Mouse (Mus musculus) A20 (cell line): ENCODE data around the gene Gm20388.
"Not testable (repeated sequence)": the region's sequence is repeated elsewhere in the genome, so short reads cannot be mapped to it uniquely, and the experiment has no call there.

Source experiments
- DNase-seq: peaks from one replicate; pipeline ENCODE4 v3.0.0-alpha.2; 2011; ENCODE audit warnings: low read depth, low spot score

Gene Gm20388

DNA sequence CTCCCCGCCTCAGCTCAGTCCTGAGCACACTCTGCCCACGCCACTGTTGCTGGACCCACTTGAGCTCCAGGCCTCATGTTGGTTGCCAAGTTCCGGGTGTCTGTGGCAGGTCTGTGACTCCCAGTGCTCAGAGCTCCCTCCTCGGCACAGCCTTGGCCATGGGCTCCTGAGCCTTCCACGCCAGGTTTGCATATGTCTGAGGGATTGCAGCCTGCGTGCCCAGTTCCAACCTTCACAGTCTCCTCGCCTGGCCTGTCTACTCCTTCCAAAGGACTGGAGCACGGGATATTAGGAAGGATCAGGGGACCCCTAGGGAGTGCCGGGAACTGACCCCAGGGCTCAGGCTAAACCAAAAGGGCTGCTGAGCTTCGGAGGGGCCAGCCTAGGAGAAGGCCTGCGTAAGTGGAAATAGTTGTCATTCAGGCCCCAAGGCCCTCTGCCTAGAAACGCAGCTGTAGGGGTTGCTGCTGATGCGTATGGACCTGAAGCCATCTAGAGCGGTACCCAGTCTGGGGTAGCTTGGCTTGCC, 1744.4 kb downstream of the Gm20388 start:
- no peak for DNase-seq

DNA sequence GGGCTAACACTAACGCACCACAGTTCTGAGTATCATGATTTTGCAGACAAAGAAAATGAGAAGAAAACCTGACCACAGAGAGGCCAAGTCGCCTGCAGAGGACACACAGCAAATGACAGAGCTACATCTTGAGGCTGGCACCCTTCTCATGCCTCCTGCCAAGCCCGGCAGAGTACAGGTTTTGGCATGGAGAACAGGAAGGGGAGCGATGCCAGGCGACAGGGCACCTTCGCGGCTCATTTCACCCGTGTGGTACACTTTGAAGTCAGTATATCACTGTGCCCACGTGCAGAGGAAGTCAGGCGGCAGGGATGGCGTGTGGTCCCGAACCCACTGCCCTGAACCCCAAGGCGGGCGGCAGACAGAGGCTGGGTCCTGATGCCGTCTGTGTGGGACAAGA, 1750.0 kb downstream of the Gm20388 start:
- DNase-seq: no peak

DNA sequence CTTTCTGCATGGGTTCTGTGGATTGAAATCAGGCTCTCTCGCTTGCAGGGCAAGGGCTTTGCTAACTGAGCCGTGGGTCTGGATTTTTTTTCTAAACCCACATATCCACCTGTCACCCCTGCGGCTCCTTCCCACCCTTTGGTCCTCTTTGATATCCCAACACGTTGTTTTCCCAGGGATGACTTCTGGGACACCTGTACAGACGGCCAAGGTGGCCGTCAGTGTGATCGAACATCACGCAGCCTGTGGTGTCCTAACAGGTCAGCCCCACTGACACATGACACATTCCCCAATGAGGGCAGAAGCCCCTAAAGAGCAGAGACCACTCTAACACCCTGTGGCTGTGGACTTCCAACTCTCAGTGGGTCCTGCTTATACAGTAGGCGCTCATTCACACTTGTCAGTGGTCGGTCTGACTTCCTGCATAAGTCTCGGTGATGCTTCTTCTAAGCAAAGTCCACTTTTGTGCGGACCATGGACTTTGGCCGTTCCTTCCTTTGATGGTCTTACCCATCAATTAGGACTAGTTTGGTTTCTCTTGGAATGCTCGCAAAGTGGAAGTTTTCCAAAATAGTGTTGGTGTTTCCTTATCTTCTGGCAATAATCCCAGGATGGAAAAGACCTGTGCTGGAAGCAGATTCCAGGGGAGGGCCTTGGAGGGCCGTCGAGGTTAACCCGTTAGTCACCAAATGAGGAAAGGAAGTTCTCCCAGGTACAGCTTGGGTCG, 1751.2 kb downstream of the Gm20388 start:
- no peak for DNase-seq

DNA sequence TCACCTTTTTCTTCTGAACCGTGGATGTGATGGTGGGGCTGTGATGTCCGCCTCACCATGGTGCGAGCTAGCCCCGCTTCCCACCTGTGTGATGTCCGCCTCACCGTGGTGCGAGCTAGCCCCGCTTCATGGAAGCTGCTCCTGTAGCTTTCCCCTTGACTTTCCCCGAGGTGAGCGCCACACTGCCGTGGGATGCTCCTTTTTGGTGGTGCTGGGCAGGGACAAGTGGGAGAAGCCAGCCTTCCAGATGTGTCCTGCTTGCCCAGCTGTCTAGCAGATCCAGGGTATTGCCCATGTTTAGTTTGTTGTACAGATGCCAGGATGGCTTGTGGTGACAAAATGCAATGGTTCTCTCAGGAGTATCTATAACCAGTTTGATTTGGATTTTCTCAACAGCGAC, 1752.5 kb downstream of the Gm20388 start:
- no peak for DNase-seq

DNA sequence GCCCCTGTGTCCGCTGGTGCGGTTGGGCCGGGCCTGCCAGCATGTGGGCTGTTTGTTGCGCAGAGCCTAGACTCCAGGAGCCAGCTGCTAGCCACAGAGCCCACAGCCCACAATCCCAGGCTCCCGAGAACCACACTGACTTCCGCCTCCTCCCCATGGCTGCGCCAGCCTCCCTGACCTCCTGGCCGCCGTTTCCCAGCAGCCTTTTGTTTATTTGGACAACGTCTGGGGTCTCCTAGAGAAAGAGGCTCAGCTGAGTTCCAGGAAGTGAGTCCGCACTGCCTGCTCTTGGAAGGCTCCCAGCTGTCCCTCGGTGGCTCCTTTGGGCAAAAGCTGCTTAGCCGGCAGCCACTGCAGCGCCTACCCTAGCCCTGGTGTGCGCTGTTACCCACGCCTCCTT, 1754.7 kb downstream of the Gm20388 start:
- DNase-seq: no peak

DNA sequence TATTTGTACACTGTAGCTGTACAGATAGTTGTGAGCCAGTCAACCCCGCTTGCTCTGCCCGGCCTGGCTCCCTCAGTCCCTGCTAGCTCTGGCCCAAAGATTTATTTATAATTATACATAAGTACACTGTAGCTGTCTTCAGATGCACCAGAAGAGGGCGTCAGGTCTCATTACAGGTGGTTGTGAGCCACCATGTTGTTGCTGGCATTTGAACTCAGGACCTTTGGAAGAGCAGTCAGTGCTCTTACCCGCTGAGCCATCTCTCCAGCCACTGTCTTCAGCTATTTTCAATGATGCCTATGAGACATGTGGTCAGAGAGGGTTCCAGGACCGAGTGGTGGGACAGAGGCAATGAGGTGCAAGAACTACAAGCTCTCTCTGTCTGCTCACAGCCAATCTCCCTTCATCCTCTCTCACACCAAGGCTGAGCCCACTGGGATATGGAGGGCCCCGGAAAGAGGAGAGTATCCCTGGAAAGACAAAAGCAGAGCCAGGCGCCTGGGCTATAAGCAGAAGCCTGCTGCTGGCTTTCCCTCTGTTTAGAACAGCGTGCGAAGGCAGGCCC, 1757.4 kb downstream of the Gm20388 start:
- DNase-seq: not testable (repeated sequence)

DNA sequence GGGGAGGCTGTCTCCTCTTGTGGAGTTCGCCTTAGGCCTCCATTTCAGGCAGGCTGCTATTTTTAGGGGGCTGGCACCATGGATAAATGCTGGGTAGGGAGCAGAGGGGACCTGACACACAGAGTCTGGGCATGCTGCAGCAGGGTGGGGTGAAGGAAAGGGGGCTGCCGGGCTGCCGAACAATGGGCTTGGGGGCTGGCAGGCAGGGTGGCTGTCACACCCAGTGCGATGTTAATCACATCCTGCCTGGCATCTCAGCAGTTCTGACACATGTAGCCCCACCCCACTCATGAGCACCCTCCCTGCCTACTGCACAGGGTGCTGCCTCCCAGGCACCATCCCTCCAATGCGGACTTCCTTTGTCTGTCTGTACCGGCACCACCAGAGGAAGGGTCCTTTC, 1757.9 kb downstream of the Gm20388 start:
- DNase-seq: no peak

DNA sequence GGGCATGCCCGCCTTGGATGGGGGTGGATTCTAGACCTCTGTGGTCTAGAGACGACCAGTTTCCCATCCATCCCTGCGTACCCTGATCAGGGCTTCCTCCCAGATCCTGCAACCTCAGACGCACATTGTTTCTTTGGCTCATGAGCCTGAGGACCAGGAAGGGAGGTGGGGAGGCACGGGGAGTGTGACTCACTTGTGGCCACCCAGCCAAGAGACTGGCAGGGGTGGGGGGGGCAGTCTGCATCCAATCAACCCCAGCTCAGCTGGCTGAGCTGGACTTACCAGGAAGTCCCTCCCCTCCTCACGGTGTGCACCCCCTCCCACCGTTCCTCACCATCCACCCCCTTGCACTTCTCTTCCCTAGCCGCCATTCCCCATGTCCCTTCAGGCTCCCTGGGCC, 1758.6 kb downstream of the Gm20388 start:
- DNase-seq: no peak

DNA sequence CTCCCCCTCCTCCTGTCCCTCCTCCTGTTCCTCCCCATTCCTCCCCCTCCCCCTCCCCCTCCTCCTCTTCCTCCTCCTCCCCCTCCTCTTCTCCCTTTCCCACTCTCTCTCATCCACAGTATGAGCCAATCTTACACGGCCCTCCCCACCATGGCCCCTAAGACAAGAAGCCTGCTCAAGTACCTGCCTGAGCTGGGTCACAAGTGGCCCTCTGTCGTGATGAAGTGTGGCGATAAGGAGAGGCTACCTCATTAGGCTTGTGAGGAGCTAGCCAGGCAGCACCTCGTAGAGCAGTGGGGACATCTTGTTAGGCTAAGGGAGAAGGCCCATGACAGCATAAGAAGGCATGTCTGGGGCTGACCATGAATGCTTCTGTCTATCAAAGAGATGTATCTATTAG, 1762.5 kb downstream of the Gm20388 start:
- no peak for DNase-seq

DNA sequence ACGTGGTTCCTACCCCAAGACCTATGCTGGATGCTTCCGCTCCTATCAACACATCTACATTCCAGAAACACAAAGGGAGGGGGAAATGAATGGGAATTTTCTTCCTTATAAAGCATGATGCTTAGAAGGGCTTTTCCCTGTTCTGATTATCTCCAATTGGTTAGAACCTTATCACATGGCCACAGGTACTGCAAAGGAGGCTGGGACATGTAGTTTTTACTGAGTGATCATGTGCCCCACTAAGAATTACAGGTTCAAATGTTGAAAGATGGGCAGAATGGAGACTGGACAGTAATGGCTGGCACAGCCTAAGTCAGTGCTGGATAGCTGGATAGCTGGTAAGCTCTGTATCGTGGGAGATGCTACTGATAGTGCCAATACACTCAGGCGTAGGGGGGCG, 1763.3 kb downstream of the Gm20388 start:
- DNase-seq: no peak

DNA sequence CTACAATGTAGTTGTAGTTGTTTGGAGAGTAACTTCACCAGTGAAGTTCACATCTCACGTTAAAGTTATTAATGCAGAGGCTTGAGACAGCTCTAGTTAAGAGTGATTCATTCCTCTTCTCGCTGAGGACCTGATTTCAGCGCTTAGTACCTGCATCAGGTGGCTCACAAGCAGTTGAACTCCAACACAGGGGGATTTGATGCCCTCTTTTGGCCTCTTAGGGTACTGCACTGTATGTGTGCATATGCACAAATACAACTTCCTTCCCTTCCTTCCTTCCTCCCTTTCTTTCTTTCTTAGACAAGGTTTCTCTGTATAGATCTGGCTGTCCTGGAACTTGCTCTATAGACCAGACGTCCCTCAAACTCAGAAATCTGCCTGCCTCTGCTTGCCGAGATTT, 1763.9 kb downstream of the Gm20388 start:
- DNase-seq: peak; percentile 48

DNA sequence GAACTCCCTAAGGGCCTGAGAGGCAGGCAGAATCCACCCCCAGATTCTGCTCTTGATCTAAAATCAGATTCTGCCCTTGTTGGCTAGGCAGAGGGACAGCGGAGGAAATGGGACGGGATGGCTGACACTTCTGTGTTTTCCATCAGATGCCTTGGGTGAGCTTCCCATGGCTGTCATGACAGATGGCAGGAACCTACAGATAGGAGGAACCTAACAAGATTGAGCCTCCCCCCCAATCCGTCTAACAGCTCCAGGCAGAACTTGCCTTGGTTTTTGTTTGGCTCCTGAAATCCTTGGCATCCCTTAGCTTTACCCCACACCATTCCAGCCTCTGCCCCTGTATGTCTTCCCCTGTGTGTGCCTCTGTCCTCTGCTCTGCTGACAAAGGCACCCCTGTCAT, 1764.5 kb downstream of the Gm20388 start:
- no peak for DNase-seq

DNA sequence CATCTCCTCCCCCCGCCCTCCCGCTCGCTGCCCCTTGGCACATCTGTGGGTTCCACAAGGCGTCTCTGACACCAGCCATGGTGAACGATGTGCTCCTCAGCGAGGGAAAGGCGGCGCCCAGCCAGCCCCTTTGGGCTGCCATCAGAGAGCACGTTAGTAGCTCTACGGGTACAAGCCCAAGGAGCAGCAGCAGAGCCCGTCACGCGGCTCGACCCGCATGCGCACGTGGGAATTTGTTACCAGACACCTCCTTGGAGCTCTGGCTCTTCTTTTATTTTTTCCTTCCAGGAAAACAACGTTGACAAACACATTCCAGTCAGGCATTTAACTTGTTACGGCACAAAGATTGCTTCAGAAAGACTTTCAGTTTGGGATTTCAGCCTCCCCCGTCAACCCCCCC, 1765.1 kb downstream of the Gm20388 start:
- DNase-seq: no peak

DNA sequence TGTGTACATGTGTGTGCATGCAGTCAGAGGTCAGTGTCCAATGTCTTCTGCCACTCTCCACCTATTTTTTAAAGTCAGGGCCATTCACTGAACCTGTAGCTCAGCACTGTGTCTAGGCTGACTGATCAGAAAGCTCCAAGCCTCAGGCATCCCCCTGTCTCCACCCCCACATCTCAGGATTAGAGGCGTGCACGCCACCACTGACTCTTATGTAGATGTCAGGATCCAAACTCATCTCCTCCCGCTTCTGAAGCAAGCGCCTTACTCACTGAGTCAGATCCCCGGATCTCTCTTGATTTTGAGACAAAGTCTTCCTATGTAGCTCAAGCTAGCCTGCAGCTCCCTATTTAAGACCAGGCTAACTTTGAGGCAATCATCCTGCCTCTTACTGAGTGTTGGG, 1768.1 kb downstream of the Gm20388 start:
- DNase-seq: no peak

DNA sequence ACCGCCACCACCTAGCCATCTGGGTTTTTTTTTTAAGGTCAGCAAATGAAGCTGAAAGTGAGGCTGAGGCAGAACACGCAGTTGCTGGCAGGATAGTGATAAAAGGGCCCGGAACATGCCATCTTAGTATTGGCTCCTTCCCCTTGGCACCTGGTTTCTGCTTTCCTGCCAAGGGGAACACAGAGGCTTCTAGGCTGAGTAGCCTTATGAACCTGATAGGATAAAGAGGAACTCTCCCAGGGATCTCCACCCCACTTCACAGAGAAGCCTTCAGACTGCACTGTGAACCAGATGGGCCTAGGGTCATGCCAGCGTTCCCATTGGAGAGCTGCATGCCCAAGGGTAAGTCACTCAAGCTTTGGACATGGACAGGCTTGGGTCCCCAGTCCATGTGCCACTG, 1770.3 kb downstream of the Gm20388 start:
- no peak for DNase-seq

DNA sequence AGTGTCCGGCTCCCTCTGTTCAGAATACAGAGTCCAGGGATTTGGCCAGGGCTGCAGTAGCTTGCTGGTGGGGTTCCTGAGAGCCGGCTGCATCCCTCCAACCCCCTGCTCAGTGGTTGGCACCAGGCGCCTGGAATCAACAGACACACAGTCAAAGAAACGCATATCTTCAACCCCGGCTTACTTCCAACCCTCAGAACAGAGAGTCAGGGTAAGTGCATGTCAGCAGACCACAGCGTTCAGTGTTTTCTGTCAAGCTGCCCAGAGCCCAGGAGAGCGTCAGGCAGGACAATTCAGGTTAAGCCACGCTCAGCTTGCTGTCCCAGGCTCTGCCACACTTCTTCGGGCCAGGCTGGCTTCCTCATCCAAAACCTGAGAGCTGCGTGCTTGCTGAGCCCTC, 1770.8 kb downstream of the Gm20388 start:
- DNase-seq: no peak

DNA sequence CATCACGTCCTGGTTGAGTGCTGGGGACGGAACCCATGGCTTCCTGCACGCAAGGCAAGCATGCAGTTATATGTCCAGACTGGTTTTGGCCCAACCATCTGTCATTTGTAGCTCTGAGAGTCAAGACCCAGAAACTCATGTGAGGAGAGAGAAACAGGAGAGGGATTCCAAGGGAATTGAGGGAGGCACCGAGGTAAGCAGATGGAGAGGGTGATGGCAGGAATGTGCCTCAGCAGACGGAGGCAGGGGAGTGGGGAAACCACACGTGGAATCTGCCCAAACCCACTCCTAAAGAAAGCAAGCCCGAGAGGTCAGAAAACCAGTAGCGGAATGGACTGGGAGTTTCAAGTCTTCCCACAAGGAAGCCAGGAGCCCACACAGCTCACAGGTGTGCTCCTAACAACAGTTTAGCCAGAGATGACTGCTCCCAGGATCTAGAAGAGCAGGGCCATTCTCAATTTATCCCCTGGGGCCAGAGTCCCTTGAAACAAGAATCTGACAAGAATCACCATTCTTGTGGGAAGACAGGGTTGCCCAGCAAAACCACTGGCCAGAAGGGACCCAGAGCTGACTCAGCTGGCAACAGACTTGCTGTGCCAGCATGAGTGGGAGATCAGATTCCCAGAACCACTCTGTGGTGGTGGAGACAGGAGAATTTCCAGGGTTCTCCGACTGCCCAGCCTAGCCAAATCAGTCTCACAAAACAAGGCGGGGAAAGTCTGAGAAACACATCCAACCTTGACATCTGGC, 1772.6 kb downstream of the Gm20388 start:
- DNase-seq: no peak

DNA sequence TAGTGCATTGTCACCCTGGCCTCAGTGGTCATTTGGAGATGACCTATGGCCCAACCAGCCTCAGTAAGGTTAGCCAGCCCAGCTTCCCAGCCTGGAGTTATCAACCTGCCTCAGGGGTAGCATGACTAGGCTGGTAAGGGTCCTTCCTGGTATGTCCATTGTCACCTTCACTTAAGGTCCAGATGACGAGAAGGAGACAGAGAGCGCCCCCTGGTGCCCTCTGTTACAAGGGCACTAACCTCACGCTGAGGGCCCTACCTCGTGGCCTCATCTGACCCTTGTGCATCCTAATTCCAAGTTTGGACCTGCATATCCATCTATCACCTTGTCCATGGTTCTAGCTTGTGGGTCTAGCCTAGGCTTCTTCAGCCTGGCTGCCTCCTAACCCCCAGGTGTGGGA, 1774.8 kb downstream of the Gm20388 start:
- DNase-seq: peak; percentile 59

DNA sequence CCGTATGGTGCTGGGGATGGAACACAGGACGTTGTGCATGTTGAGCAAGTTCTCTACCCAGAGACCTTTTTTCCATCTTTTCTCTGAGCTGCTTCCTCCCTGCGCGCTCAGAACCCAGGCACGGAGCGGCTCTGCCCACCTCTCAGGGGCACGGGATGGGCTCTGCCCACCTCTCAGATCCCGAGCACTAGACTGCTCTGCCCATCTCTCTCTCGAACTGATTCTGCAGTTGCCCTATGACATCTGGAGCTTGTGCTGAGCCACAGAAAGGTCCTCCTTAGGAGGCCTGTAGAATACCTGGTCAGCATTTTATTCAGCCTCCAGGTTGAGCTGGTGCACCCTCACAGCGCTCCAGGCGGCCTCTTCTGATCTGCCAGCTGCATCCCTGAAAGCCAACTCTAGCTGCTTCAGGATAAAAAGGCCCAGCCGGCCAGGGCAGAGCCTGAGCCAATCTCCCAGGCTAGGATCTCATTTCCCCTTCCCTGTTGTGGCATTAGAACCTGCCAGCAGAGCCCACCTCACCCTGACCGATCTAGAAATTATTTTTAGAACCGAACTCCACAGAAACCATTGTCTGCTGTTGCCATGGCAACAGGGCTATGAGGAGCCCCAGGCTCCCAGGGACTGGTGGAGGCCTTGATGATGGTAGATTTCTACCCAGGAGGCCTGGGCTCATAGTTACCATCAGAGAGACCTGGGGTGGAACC, 1777.0 kb downstream of the Gm20388 start:
- no peak for DNase-seq

DNA sequence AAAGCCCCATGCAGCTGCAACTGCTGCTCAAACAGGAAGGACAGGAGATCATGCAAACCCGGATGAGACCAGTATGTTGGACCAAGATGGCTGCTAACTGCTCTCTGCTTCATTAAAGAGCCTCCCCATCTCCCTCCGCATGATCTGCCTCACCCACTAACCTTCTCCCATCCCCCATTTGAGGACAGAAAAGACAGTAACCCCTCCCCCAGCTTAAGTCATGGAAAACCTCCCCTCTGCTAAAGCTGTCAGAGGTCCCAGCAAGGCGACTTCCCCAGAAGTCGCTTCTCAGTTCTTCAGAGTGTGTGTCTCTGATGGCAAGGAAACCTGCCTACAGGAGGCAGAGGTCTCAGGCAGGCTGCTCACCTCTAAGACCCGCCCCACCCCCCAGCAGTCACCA, 1777.9 kb downstream of the Gm20388 start:
- DNase-seq: no peak

DNA sequence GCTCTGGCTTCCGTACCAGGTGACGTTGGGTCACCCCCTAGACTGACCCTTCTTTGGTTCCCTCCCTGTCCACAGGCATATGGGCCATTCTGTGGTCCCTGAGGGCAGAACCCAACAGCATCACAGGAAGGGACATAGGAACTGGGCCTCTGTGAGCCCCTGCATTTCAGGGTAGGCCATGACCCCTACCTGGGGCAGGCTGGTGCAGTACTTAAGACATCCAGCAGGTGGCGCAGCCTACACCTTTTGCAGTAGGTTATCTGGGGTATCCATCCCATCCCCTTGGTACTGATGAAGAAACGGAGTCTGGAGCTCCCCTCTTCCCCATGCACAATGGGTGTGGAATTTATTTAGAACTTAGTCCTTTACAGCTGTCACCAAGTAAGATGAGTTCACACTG, 1783.8 kb downstream of the Gm20388 start:
- DNase-seq: peak; percentile 49

DNA sequence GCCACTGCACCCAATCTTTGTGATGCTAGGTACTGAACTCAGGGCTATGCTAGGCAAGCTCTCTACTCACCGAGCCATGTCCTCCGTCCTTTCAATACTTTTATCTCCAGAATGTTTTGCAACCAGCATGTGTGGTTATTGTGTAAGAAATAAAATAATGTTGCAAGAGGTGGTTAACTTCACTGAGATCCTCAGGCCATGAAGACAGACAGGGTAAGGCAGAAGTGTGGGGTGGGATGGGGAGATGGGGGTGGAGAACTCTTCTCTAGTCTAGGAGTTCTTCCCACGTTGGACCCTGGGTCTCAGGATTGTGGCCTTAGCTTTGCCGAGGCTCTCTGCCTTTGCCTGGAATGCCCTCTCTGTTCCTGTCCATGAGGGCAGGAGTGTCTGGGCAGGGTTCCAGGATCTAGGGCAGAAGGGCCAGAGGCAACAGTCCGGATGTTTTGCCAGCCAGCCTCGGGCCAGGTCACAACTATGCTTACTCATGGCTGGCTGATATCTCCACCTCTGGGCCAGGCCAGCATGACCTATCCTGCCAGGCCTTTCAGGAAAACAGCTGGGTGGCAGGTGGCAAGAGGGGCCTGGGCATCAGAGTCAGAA, 1785.0 kb downstream of the Gm20388 start:
- no peak for DNase-seq
